Mouse (Mus musculus): ENCODE results near the gene Tcf12. TPM values are rescaled to one million over a fixed set of nuclear protein-coding genes. Genes with fewer than 3 reads are reported as not detected.
A peak's percentile ranks its signal among the peaks of the same experiment; 100 is the strongest.

Tcf12 gene
- polyA plus RNA-seq, 1 experiment from 2014 or later, result 80.0 TPM

DNA sequence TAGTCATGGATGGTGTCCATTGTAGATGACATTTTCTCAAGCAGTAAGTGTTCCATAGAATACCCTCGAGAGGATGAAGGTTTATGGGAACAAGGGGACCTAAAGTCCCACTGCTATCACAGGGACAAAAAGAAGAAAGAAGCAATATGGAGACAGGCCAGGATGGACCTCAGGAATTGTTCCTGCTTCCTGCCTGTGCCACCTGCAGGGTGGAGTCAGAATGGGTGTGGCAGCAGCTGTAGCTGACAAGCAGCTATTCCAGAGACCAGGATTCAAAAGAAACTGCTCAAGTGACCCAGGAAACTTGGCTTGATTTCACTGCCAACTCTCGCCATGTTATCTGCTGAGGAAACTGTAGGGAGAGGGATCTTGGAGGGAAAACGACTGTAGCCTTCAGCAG lies 298.1 kb downstream of the Tcf12 start:
- ATAC-seq (ENCODE audit: insufficient number of reproducible peaks, insufficient read depth, low FRiP score, low read depth), result no peak

DNA sequence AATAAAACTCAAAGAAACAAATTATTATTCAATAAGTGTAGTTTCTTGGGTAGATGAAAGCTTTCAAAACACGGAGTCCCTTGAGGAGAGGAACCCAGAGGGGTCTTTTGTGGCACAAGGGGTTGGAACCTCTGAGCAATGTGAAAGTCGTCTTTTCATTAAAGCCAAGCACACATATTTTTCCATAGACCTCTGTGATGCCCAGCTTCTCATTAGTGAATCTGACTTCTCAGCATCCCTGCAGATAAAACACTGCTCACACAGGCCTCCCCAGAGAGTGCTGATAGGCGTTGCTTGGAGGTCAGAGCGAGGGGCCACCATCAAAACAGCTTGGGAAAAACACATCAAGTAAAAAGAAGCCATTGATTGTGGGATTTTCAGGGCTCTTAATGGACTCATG lies 298.8 kb downstream of the Tcf12 start:
- Histone ChIP-seq H3K4me3 (ENCODE audit: low read depth, low read length) (no peak overlapping the region), H3K4me1 (ENCODE audit: control insufficient read depth, insufficient read depth, low read length) (no peaks in the 10 kb centered on the region), H3K4me2 (replicated peaks; ENCODE audit: low read depth, low read length) (no peak overlapping the region), H3K27ac (ENCODE audit: low read length) (no peak overlapping the region), H3K36me3 (ENCODE audit: control insufficient read depth, insufficient read depth, low read length) (no peaks in the 10 kb centered on the region), H3K9ac (replicated peaks; ENCODE audit: low read depth, low read length) (no peak overlapping the region), H3K27me3 (ENCODE audit: control insufficient read depth, insufficient read depth, low read length) (no peaks in the 10 kb centered on the region), H3K9me3 (ENCODE audit: control insufficient read depth, low read depth, low read length) (no peaks in the 10 kb centered on the region)
- 67% methylated on average over 4 of the region's 4 CpGs for WGBS
- ATAC-seq (ENCODE audit: insufficient number of reproducible peaks, insufficient read depth, low FRiP score, low read depth), result no peak

More for the DNA sequence above, 298.1 kb downstream of the Tcf12 start:
- Histone ChIP-seq H3K4me2 (replicated peaks; ENCODE audit: low read depth, low read length) (no peak overlapping the region), H3K9me3 (ENCODE audit: control insufficient read depth, low read depth, low read length) (no peaks in the 10 kb centered on the region), H3K4me1 (ENCODE audit: control insufficient read depth, insufficient read depth, low read length) (no peaks in the 10 kb centered on the region), H3K36me3 (ENCODE audit: control insufficient read depth, insufficient read depth, low read length) (no peaks in the 10 kb centered on the region), H3K4me3 (ENCODE audit: low read depth, low read length) (no peak overlapping the region), H3K9ac (replicated peaks; ENCODE audit: low read depth, low read length) (no peak overlapping the region), H3K27ac (ENCODE audit: low read length) (no peak overlapping the region), H3K27me3 (ENCODE audit: control insufficient read depth, insufficient read depth, low read length) (no peaks in the 10 kb centered on the region)
- WGBS, result 89% methylated on average over 3 of the region's 3 CpGs

DNA sequence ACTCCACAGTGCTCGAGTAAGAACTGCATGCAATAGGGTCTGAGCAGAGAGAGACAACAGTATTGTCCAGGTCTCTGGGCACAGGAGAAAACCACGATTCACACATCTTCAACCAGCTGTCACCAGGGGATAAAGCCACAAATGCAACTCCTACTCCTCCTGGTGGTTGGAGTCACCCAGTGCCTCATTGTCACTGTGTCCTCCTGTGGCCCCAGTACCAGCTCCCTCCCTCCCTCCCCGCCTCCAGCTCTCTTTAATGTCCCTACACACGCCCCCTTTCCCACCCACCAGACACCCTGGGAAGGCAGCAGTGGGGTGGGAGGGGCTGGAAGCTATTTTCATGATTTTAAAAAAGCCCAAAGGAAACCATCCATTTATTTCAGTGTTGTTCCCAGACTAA lies 299.3 kb downstream of the Tcf12 start:
- no peaks in the 10 kb centered on the region for H3K27me3 ChIP-seq (ENCODE audit: control insufficient read depth, insufficient read depth, low read length)
- no peaks in the 10 kb centered on the region for H3K36me3 ChIP-seq (ENCODE audit: control insufficient read depth, insufficient read depth, low read length)
- 45% methylated on average over 4 of the region's 4 CpGs for WGBS
- no peak overlapping the region for H3K4me3 ChIP-seq (ENCODE audit: low read depth, low read length)
- H3K4me1 ChIP-seq (ENCODE audit: control insufficient read depth, insufficient read depth, low read length), result no peaks in the 10 kb centered on the region
- no peak overlapping the region for H3K4me2 ChIP-seq (replicated peaks; ENCODE audit: low read depth, low read length)
- no peak overlapping the region for H3K27ac ChIP-seq (ENCODE audit: low read length)
- no peaks in the 10 kb centered on the region for H3K9me3 ChIP-seq (ENCODE audit: control insufficient read depth, low read depth, low read length)
- no peak for ATAC-seq (ENCODE audit: insufficient number of reproducible peaks, insufficient read depth, low FRiP score, low read depth)
- no peak overlapping the region for H3K9ac ChIP-seq (replicated peaks; ENCODE audit: low read depth, low read length)

DNA sequence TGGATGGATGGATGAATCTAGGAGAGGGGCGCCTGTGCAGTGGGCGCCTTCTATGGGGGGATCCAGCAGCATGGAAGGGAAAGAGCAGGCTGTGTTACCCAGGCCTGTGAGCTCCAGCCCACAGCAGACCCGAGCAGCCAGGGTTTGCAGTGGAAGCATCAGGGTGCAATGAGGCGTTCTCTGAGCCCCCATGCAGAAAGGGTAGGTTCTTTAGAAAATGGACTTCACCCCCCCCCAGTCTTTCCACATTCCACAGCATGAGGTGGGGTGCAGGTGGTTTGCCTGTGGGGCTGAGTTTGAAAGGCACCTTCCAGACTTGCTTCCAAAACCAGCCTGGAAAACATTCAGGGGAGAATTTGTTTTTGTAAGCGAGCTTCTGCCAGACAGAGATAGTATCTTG lies 300.3 kb downstream of the Tcf12 start:
- ATAC-seq (ENCODE audit: insufficient number of reproducible peaks, insufficient read depth, low FRiP score, low read depth), result no peak
- Histone ChIP-seq H3K4me3 (ENCODE audit: low read depth, low read length) (no peak overlapping the region), H3K4me1 (ENCODE audit: control insufficient read depth, insufficient read depth, low read length) (no peaks in the 10 kb centered on the region), H3K27ac (ENCODE audit: low read length) (no peak overlapping the region), H3K9me3 (ENCODE audit: control insufficient read depth, low read depth, low read length) (no peaks in the 10 kb centered on the region), H3K9ac (replicated peaks; ENCODE audit: low read depth, low read length) (no peak overlapping the region), H3K27me3 (ENCODE audit: control insufficient read depth, insufficient read depth, low read length) (no peaks in the 10 kb centered on the region), H3K36me3 (ENCODE audit: control insufficient read depth, insufficient read depth, low read length) (no peaks in the 10 kb centered on the region), H3K4me2 (replicated peaks; ENCODE audit: low read depth, low read length) (no peak overlapping the region)
- 77% methylated on average over 5 of the region's 5 CpGs for WGBS

DNA sequence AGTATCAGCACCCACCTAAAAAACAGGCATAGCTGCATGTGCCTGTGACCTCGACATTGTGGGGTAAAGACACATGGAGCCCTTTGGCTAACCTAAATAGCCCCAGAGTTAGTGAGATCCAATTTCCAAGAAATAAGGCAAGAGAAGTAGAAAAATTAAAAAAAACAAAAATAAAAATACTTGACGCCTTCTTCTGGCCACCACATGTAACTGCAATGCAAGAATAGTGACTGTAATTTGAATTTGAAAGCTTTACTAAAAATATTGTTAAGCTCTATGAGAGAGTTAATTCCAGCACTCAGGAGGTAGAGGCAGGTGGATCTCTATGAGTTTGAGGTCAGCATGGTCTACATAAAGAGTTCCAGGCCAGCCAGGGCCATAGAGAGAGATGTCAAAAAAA lies 300.9 kb downstream of the Tcf12 start:
- 88% methylated on average over 2 of the region's 2 CpGs for WGBS
- no peak for ATAC-seq (ENCODE audit: insufficient number of reproducible peaks, insufficient read depth, low FRiP score, low read depth)
- H3K4me3 ChIP-seq (ENCODE audit: low read depth, low read length), result no peak overlapping the region
- no peak overlapping the region for H3K9ac ChIP-seq (replicated peaks; ENCODE audit: low read depth, low read length)
- H3K4me1 ChIP-seq (ENCODE audit: control insufficient read depth, insufficient read depth, low read length), result no peaks in the 10 kb centered on the region
- H3K36me3 ChIP-seq (ENCODE audit: control insufficient read depth, insufficient read depth, low read length), result no peaks in the 10 kb centered on the region
- H3K27me3 ChIP-seq (ENCODE audit: control insufficient read depth, insufficient read depth, low read length), result no peaks in the 10 kb centered on the region
- H3K9me3 ChIP-seq (ENCODE audit: control insufficient read depth, low read depth, low read length), result no peaks in the 10 kb centered on the region
- H3K27ac ChIP-seq (ENCODE audit: low read length), result no peak overlapping the region
- H3K4me2 ChIP-seq (replicated peaks; ENCODE audit: low read depth, low read length), result no peak overlapping the region

DNA sequence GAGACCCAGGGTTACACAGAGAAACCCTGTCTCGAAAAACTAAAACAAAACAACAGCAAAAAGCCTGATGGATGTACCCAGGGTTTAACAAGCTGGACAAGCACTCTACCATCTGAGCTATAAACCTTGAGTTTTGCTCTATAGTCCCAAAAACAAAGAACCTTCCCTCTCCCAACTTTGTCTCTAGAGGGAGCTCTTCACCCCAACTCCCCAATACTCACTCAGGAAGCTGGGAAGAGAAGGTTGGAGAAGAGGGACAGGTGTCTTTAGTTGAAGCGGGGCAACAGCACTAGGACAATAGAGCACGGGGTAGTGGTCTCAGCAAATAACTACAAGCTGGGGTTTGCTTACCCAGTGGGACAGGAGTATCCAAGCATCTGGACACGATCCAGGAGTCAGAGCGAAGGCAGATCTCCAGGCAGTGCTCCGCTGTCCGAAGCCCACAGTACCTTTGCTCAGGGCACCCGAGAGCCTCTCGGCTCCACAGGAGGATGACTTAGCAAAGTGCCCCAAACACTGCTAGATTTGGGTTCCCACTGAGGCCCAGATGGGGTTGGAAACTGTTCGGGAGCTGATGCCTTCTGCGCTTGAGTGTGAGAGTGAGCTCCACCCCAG lies 302.9 kb downstream of the Tcf12 start:
- H3K36me3 ChIP-seq (ENCODE audit: control insufficient read depth, insufficient read depth, low read length), result no peaks in the 10 kb centered on the region
- H3K4me1 ChIP-seq (ENCODE audit: control insufficient read depth, insufficient read depth, low read length), result no peaks in the 10 kb centered on the region
- 0 out of 2 replicates have a peak overlapping the region, but pooled peaks have one; percentile 7 for H3K4me3 ChIP-seq (ENCODE audit: low read depth, low read length)
- peak overlapping the region; percentile 31 for H3K4me2 ChIP-seq (replicated peaks; ENCODE audit: low read depth, low read length)
- no peaks in the 10 kb centered on the region for H3K9me3 ChIP-seq (ENCODE audit: control insufficient read depth, low read depth, low read length)
- H3K27me3 ChIP-seq (ENCODE audit: control insufficient read depth, insufficient read depth, low read length), result no peaks in the 10 kb centered on the region
- no peak overlapping the region for H3K27ac ChIP-seq (ENCODE audit: low read length)
- no peak overlapping the region for H3K9ac ChIP-seq (replicated peaks; ENCODE audit: low read depth, low read length)
- 39% methylated on average over 11 of the region's 11 CpGs for WGBS
- no peak for ATAC-seq (ENCODE audit: insufficient number of reproducible peaks, insufficient read depth, low FRiP score, low read depth)

DNA sequence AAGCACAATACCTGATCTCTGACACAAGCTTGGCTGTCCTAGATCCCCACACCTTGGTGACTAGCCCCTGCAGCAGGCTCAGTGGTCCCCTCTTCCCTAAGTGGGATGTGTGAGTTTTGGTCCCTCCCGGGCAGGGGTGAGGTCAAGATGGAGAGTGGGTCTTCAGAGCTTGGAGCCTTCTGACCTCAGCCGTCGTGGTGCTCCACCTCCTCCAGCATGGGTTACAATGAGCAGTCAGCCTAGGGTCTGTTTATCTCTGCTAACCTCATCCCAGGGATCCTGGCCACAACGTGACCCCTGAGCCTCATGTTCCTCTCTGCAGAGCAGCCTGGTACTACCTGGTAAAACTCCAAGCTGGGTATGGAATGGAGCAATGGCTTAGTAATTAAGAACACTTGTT lies 303.9 kb downstream of the Tcf12 start:
- Histone ChIP-seq H3K27me3 (ENCODE audit: control insufficient read depth, insufficient read depth, low read length) (no peaks in the 10 kb centered on the region), H3K27ac (ENCODE audit: low read length) (no peak overlapping the region), H3K4me3 (ENCODE audit: low read depth, low read length) (no peak overlapping the region), H3K9ac (replicated peaks; ENCODE audit: low read depth, low read length) (no peak overlapping the region), H3K36me3 (ENCODE audit: control insufficient read depth, insufficient read depth, low read length) (no peaks in the 10 kb centered on the region), H3K9me3 (ENCODE audit: control insufficient read depth, low read depth, low read length) (no peaks in the 10 kb centered on the region), H3K4me1 (ENCODE audit: control insufficient read depth, insufficient read depth, low read length) (no peaks in the 10 kb centered on the region), H3K4me2 (replicated peaks; ENCODE audit: low read depth, low read length) (no peak overlapping the region)
- WGBS, result 41% methylated on average over 4 of the region's 4 CpGs
- no peak for ATAC-seq (ENCODE audit: insufficient number of reproducible peaks, insufficient read depth, low FRiP score, low read depth)

DNA sequence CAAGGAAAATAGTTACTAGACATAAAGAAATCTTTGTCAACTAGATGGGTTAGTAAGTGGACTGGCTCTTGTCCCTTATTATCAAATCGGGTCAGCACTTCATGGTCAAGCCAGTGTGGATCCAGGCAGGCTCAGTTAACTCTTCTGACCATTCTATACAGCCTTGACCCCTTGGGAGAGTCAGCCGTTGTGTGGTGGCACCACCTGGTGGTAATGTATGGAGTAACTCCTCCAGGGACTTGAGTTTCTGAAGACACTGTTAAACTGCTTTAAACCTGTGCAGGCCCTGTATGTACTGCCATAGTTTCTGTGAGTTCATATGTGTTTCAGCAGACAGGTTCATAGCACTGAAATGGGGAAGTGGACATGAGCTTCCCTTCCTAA lies 305.3 kb downstream of the Tcf12 start:
- H3K9me3 ChIP-seq (ENCODE audit: control insufficient read depth, low read depth, low read length), result no peaks in the 10 kb centered on the region
- no peak overlapping the region for H3K9ac ChIP-seq (replicated peaks; ENCODE audit: low read depth, low read length)
- H3K27ac ChIP-seq (ENCODE audit: low read length), result no peak overlapping the region
- no peak overlapping the region for H3K4me3 ChIP-seq (ENCODE audit: low read depth, low read length)
- H3K36me3 ChIP-seq (ENCODE audit: control insufficient read depth, insufficient read depth, low read length), result no peaks in the 10 kb centered on the region
- no peaks in the 10 kb centered on the region for H3K27me3 ChIP-seq (ENCODE audit: control insufficient read depth, insufficient read depth, low read length)
- H3K4me1 ChIP-seq (ENCODE audit: control insufficient read depth, insufficient read depth, low read length), result no peaks in the 10 kb centered on the region
- no peak for ATAC-seq (ENCODE audit: insufficient number of reproducible peaks, insufficient read depth, low FRiP score, low read depth)
- WGBS, result 1% methylated on average over 2 of the region's 2 CpGs
- no peak overlapping the region for H3K4me2 ChIP-seq (replicated peaks; ENCODE audit: low read depth, low read length)

All from stomach, embryonic 14.5 days (tissue).